Mouse (Mus musculus) intestine, postnatal 0 days (tissue): ENCODE results near the gene Xpnpep1. TPM values are rescaled to one million over a fixed set of nuclear protein-coding genes. Genes with fewer than 3 reads are reported as not detected.

Experiments used
- ATAC-seq: fragments of 200-750 bp; cut with Nextera tagmentation; 2 replicates; pipeline ENCODE4 v1.8.0; 2017; ENCODE audit warnings: mild to moderate bottlenecking, moderate TSS enrichment, moderate library complexity
- H3K27ac ChIP-seq: fragments of 300-500 bp; sonication (generic); 2 replicates; pipeline ENCODE4 v1.5.1; 2014; ENCODE audit warnings: mild to moderate bottlenecking, low read depth, low read length, moderate library complexity
- H3K27me3 ChIP-seq: fragments of 300-500 bp; sonication (generic); replicated peaks from 2 replicates; pipeline ENCODE4 v1.6.1; 2014; ENCODE audit warnings: low read length, mixed read lengths; ENCODE audit not compliant: control insufficient read depth, insufficient read depth
- H3K36me3 ChIP-seq: fragments of 300-500 bp; sonication (generic); 2 replicates; pipeline ENCODE4 v1.6.1; 2014; ENCODE audit warnings: mild to moderate bottlenecking, moderate library complexity; ENCODE audit not compliant: control insufficient read depth, insufficient read depth
- H3K4me1 ChIP-seq: fragments of 300-500 bp; sonication (generic); replicated peaks from 2 replicates; pipeline ENCODE4 v1.6.1; 2014; ENCODE audit warnings: antibody characterized with exemption, low read length, mixed read lengths; ENCODE audit not compliant: control insufficient read depth, insufficient read depth
- H3K4me2 ChIP-seq: fragments of 300-500 bp; sonication (generic); replicated peaks from 2 replicates; pipeline ENCODE4 v1.6.1; 2014; ENCODE audit warnings: low read depth, mild to moderate bottlenecking, moderate library complexity
- H3K4me3 ChIP-seq: fragments of 300-500 bp; sonication (generic); 2 replicates; pipeline ENCODE4 v1.5.1; 2014; ENCODE audit warnings: low read depth, low read length
- H3K9ac ChIP-seq: fragments of 300-500 bp; sonication (generic); 2 replicates; pipeline ENCODE4 v1.6.1; 2014; ENCODE audit warnings: mild to moderate bottlenecking, low read depth, low read length
- H3K9me3 ChIP-seq: fragments of 300-500 bp; sonication (generic); 2 replicates; pipeline ENCODE4 v1.6.1; 2016; ENCODE audit warnings: mixed run types; ENCODE audit not compliant: control insufficient read depth
- CTCF ChIP-seq: sonication (generic); IDR thresholded peaks from 2 replicates; pipeline ENCODE4 v1.5.1; 2016; ENCODE audit warnings: low read depth, mild to moderate bottlenecking, control low read depth, antibody characterized with exemption, moderate library complexity
- WGBS: fragments of 180-500 bp; shearing (Covaris S2); extraction: QIAGEN DNeasy Blood & Tissue Kit; methylation state at CpG from one replicate; pipeline ENCODE4 v1.1.7; 2014; 5-methylcytosine and 5-hydroxymethylcytosine counted together
- polyA plus RNA-seq: library from polyadenylated mRNA; unstranded; fragments of >200 nt; fragmentation: Nextera tagmentation; extraction: Ambion mirVana; gene quantifications from 2 replicates; pipeline ENCODE4 v1.2.1, GENCODE M21; 2015

Xpnpep1 gene
- polyA plus RNA-seq, 1 experiment from 2014 or later: 333 TPM

GRCm38 (mm10) chr19:53003554-53004365 lies 36.3 kb downstream of the Xpnpep1 start:
- no peak for TF ChIP-seq CTCF
- Histone ChIP-seq H3K9me3 (no peaks in the 10 kb centered on the region), H3K4me1 (no peaks in the 10 kb centered on the region), H3K4me3 (no peak overlapping the region), H3K27me3 (no peaks in the 10 kb centered on the region), H3K9ac (no peak overlapping the region), H3K4me2 (no peak overlapping the region), H3K27ac (no peak overlapping the region), H3K36me3 (peaks cover 96% of the 10 kb centered on the region)
- WGBS: 84% methylated on average over 22 of the region's 22 CpGs
- no peak for ATAC-seq

GRCm38 (mm10) chr19:53002166-53003095 lies 37.6 kb downstream of the Xpnpep1 start:
- H3K9me3 ChIP-seq: no peaks in the 10 kb centered on the region
- peaks cover 99% of the 10 kb centered on the region for H3K36me3 ChIP-seq
- ATAC-seq: no peak
- no peak overlapping the region for H3K4me2 ChIP-seq
- H3K4me1 ChIP-seq: no peaks in the 10 kb centered on the region
- H3K4me3 ChIP-seq: no peak overlapping the region
- H3K9ac ChIP-seq: no peak overlapping the region
- no peak for TF ChIP-seq CTCF
- WGBS: 82% methylated on average over 23 of the region's 23 CpGs
- no peak overlapping the region for H3K27ac ChIP-seq
- no peaks in the 10 kb centered on the region for H3K27me3 ChIP-seq

- peak; percentile 80 for TF ChIP-seq CTCF
- Histone ChIP-seq H3K4me1 (no peaks in the 10 kb centered on the region), H3K36me3 (peaks cover 70% of the 10 kb centered on the region), H3K27ac (no peak overlapping the region), H3K4me3 (no peak overlapping the region), H3K27me3 (no peaks in the 10 kb centered on the region), H3K9ac (no peak overlapping the region), H3K9me3 (no peaks in the 10 kb centered on the region), H3K4me2 (no peak overlapping the region)
- ATAC-seq: peak; percentile 56
- 71% methylated on average over 11 of the region's 11 CpGs for WGBS
Measured at GRCm38 (mm10) chr19:52992880-52993440, 47.1 kb downstream of the Xpnpep1 start.

- no peak for TF ChIP-seq CTCF
Measured at GRCm38 (mm10) chr19:52991924-52992323, 48.1 kb downstream of the Xpnpep1 start.

GRCm38 (mm10) chr19:52979020-52979711 lies 60.8 kb downstream of the Xpnpep1 start:
- no peak overlapping the region for H3K27ac ChIP-seq
- no peak overlapping the region for H3K9ac ChIP-seq
- TF ChIP-seq CTCF: no peak
- no peaks in the 10 kb centered on the region for H3K9me3 ChIP-seq
- no peaks in the 10 kb centered on the region for H3K36me3 ChIP-seq
- H3K4me1 ChIP-seq: no peaks in the 10 kb centered on the region
- WGBS: 62% methylated on average over 12 of the region's 12 CpGs
- no peak for ATAC-seq
- H3K27me3 ChIP-seq: no peaks in the 10 kb centered on the region
- no peak overlapping the region for H3K4me3 ChIP-seq
- no peak overlapping the region for H3K4me2 ChIP-seq

More at GRCm38 (mm10) chr19:52991924-52992323, 48.1 kb downstream of the Xpnpep1 start:
- 90% methylated on average over 10 of the region's 10 CpGs for WGBS
- Histone ChIP-seq H3K9ac (no peak overlapping the region), H3K9me3 (no peaks in the 10 kb centered on the region), H3K4me2 (no peak overlapping the region), H3K4me1 (no peaks in the 10 kb centered on the region), H3K36me3 (peaks cover 60% of the 10 kb centered on the region), H3K4me3 (no peak overlapping the region), H3K27ac (no peak overlapping the region), H3K27me3 (no peaks in the 10 kb centered on the region)
- 0 out of 2 replicates have a peak, but pooled peaks have one; percentile 22 for ATAC-seq
